Mouse (Mus musculus): Measurements from ENCODE around the gene P2ry12.

DNA sequence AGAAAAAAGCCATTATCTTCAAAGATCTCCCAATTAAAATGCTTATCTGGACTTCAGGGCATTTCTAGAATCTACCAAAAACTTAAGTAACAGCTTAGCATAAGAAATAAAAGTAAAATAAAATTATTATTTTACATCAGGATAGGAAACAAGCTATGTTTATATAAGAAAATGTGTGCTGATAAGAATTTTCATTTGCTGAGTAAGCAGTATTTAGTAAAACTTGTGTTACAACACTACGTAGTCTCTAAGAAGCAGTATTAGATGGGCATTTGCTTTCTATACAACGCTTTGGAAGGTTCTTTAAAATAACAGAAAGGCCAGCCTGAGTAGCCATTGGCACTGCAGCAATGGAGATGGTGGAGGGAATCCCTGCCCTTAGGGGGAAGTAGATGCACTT, 746 bp upstream of the P2ry12 start:
- TF ChIP-seq GATA1 (IDR thresholded peaks at IDR 0.05; ENCODE audit: borderline replicate concordance, low read length) (no peak), FLI1 (IDR thresholded peaks at IDR 0.05; ENCODE audit: low read length) (no peak)

Measured in megakaryocyte, embryonic 14.5 days (primary cell).